ENCODE assay signal across 22 mouse cellular contexts in genomic region chr17:50587941-50588340, GRCm38 (mm10).
DNase-seq lines count a peak whose midpoint lies in the region; ATAC-seq and TF ChIP-seq lines count a peak whose summit lies in the region.
"Had no signal": no experiment of that assay in that cellular context is flagged by ENCODE, and none has a peak within 500 bp of the region (broad histone marks: within the 10 kb centered on the region; RNA-seq: fewer than 3 reads in every experiment).

No protein-coding gene starts in this region.

- no peak for TF ChIP-seq POLR2A in MEL (IDR thresholded peaks at IDR 0.05; ENCODE audit: control insufficient read depth in 1 of 2, insufficient read depth in 1 of 2, low read depth in 1 of 2, low read length in 2 of 2, poor library complexity in 1 of 2)

- H3K27me3 ChIP-seq in MEL (ENCODE audit: control insufficient read depth in 1 of 2, insufficient read depth in 2 of 2, low read length in 2 of 2), result no peaks in the 10 kb centered on the region
- H3K27me3 ChIP-seq in splenic B cell, adult 2 months (ENCODE audit: control insufficient read depth, insufficient read depth, low read length, poor library complexity, severe bottlenecking), result no peaks in the 10 kb centered on the region
- H3K27me3 ChIP-seq: liver, embryonic 15.5 days; midbrain, embryonic 13.5 days; neural tube, embryonic 12.5 days had no signal

- peaks cover 35% of the 10 kb centered on the region for H3K79me2 ChIP-seq in MEL (ENCODE audit: control insufficient read depth, insufficient read depth, low read length, poor library complexity)

- TF ChIP-seq CTCF in MEL (IDR thresholded peaks at IDR 0.05 in 2 of 3, conservative IDR thresholded peaks at IDR 0.05 in 1 of 3; ENCODE audit: control insufficient read depth in 1 of 3, insufficient read depth in 1 of 3, low read depth in 2 of 3, low read length in 3 of 3, poor library complexity in 1 of 3, severe bottlenecking in 1 of 3), result no peak

- no peak overlapping the region for H3K27ac ChIP-seq in MEL (ENCODE audit: control insufficient read depth, low read depth, low read length)
- H3K27ac ChIP-seq: forebrain, embryonic 10.5 days; hindbrain, embryonic 10.5 days; limb, embryonic 10.5 days; liver, embryonic 15.5 days; midbrain, embryonic 13.5 days; neural tube, embryonic 12.5 days had no signal

- TF ChIP-seq RAD21 in MEL (IDR thresholded peaks at IDR 0.05; ENCODE audit: low read depth, low read length), result no peak

- peak; percentile 40 for DNase-seq in MEL (ENCODE audit: low read depth, low spot score)
- peak; percentile 23 for DNase-seq in splenic B cell, adult 2 months (ENCODE audit: low read depth, low spot score)
- no peak for DNase-seq in thymus, adult 18-20 months
- no peak for DNase-seq in left cerebral cortex, adult 11 months (ENCODE audit: low spot score)
- DNase-seq in frontal cortex, postnatal 10 days (ENCODE audit: low spot score in 2 of 2), result no peak
- DNase-seq: adrenal gland, postnatal 10 days; cerebellum, adult 9-10 months; heart, adult 11 months; liver; right cerebral cortex, postnatal 25 days; spleen, adult 18-20 months; thymus, postnatal 4 days had no signal

- H3K9ac ChIP-seq in MEL (ENCODE audit: control insufficient read depth, low read depth, low read length, poor library complexity, severe bottlenecking), result no peak overlapping the region
- H3K9ac ChIP-seq: liver, embryonic 15.5 days; midbrain, embryonic 13.5 days; neural tube, embryonic 12.5 days had no signal

- TF ChIP-seq EP300 in MEL (IDR thresholded peaks at IDR 0.05; ENCODE audit: low read depth in 1 of 2, low read length in 2 of 2), result no peak

- peak; percentile 51 for ATAC-seq in activated CD4-positive, CD25-positive, alpha-beta regulatory T cell, adult 4 months
- ATAC-seq in inflammation-experienced regulatory T-cells, adult 6 months, result peak; percentile 63
- ATAC-seq: intestine, postnatal 0 days; midbrain, embryonic 13.5 days; Patski had no signal

- no peak overlapping the region for H3K4me3 ChIP-seq in MEL (ENCODE audit: control insufficient read depth in 1 of 2, insufficient read depth in 1 of 2, low read depth in 2 of 2, low read length in 2 of 2)
- H3K4me3 ChIP-seq: forebrain, embryonic 10.5 days; hindbrain, embryonic 10.5 days; limb, embryonic 10.5 days; liver, embryonic 15.5 days; midbrain, embryonic 13.5 days; neural tube, embryonic 12.5 days had no signal

- H3K4me1 ChIP-seq in MEL (ENCODE audit: control insufficient read depth in 1 of 2, insufficient read depth in 2 of 2, low read length in 2 of 2), result peaks cover 0 to 8% of the 10 kb centered on the region in 2 experiments; a peak in 3 of 4 replicates
- H3K4me1 ChIP-seq: forebrain, embryonic 10.5 days; hindbrain, embryonic 10.5 days; limb, embryonic 10.5 days; liver, embryonic 15.5 days; midbrain, embryonic 13.5 days; neural tube, embryonic 12.5 days had no signal

- peaks cover 0 to 7% of the 10 kb centered on the region in 2 experiments; a peak in 3 of 4 replicates for H3K36me3 ChIP-seq in MEL (ENCODE audit: control insufficient read depth in 1 of 2, insufficient read depth in 2 of 2, low read length in 2 of 2)
- no peaks in the 10 kb centered on the region for H3K36me3 ChIP-seq in splenic B cell, adult 2 months (ENCODE audit: control insufficient read depth, insufficient read depth, low read length, poor library complexity, severe bottlenecking)
- H3K36me3 ChIP-seq: forebrain, embryonic 10.5 days; hindbrain, embryonic 10.5 days; limb, embryonic 10.5 days; liver, embryonic 15.5 days; midbrain, embryonic 13.5 days; neural tube, embryonic 12.5 days had no signal

- H3K9me3 ChIP-seq in MEL (replicated peaks; ENCODE audit: insufficient read depth, low read length), result no peaks in the 10 kb centered on the region
- H3K9me3 ChIP-seq: forebrain, embryonic 10.5 days; hindbrain, embryonic 10.5 days; limb, embryonic 10.5 days; liver, embryonic 15.5 days; midbrain, embryonic 13.5 days; neural tube, embryonic 12.5 days had no signal

TF ChIP-seq in MEL, 35 proteins besides CTCF, POLR2A, EP300 and RAD21:
- no peak for TF ChIP-seq MAFK (IDR thresholded peaks at IDR 0.05; ENCODE audit: borderline replicate concordance, low read depth, low read length)
- TF ChIP-seq ZMIZ1 (IDR thresholded peaks at IDR 0.05; ENCODE audit: low read depth, low read length), result no peak

Comparison
In these comparisons a context has a peak if more than half of its experiments do, and no peak if none do; other contexts are left out.
1. DNase-seq: peak in MEL (single experiment) and splenic B cell, adult 2 months (single experiment); none in thymus, adult 18-20 months (0 of 2), left cerebral cortex, adult 11 months (single experiment) and frontal cortex, postnatal 10 days (0 of 2).